Mouse (Mus musculus) olfactory bulb, adult 2 months (tissue): ENCODE data around the gene Gm20489. TPM values are rescaled to one million over a fixed set of nuclear protein-coding genes. Genes with fewer than 3 reads are reported as not detected.
A peak's percentile ranks its signal among the peaks of the same experiment; 100 is the strongest.

Experiments
- H3K27ac ChIP-seq: fragments of 200-500 bp; 2 replicates; pipeline ENCODE4 v1.5.1; 2012; ENCODE audit warnings: low read depth, low read length; ENCODE audit not compliant: insufficient read depth
- H3K4me1 ChIP-seq: fragments of 200-500 bp; 2 replicates; pipeline ENCODE4 v1.6.1; 2012; ENCODE audit warnings: low read length; ENCODE audit not compliant: control insufficient read depth, insufficient read depth
- H3K4me3 ChIP-seq: fragments of 200-500 bp; 2 replicates; pipeline ENCODE4 v1.5.1; 2012; ENCODE audit warnings: mild to moderate bottlenecking, low read depth, low read length, moderate library complexity; ENCODE audit not compliant: insufficient read depth
- CTCF ChIP-seq: fragments of 200-500 bp; IDR thresholded peaks from 2 replicates; pipeline ENCODE4 v1.5.1; 2012; ENCODE audit warnings: low read depth, mild to moderate bottlenecking, low read length, moderate library complexity; ENCODE audit not compliant: insufficient read depth
- POLR2A ChIP-seq: fragments of 200-500 bp; IDR thresholded peaks from 2 replicates; pipeline ENCODE4 v1.6.1; 2012; ENCODE audit warnings: mild to moderate bottlenecking, low read depth, low read length, moderate library complexity; ENCODE audit not compliant: insufficient read depth
- WGBS: fragments of 180-500 bp; shearing (Covaris S2); methylation state at CpG from one replicate; pipeline ENCODE4 v1.1.7; 2018; 5-methylcytosine and 5-hydroxymethylcytosine counted together
- polyA plus RNA-seq: library from polyadenylated mRNA; stranded (reverse); fragments of >200 nt; gene quantifications from 2 replicates; pipeline ENCODE4 v1.2.4, GENCODE M21; 2012; ENCODE audit warnings: low replicate concordance; ENCODE audit not compliant: missing spikeins, insufficient read depth, insufficient read length

The Gm20489 gene
- polyA plus RNA-seq, result not detected in 2 replicates

GRCm38 (mm10) chrX:101268755-101269124, at the start of gene Gm20489:
Gene Gm20489 (minus strand): TSS chrX:101269023.
- WGBS, result 64% methylated on average over 3 of the region's 3 CpGs
- no peak for TF ChIP-seq POLR2A
- no peak for TF ChIP-seq CTCF
- H3K4me1 ChIP-seq, result no peaks in the 10 kb centered on the region
- H3K27ac ChIP-seq, result no peak within 1 kb of the TSS
- no peak within 1 kb of the TSS for H3K4me3 ChIP-seq

GRCm38 (mm10) chrX:101313625-101314359, 45.0 kb upstream of the Gm20489 start:
- no peak overlapping the region for H3K4me3 ChIP-seq
- 21% methylated on average over 6 of the region's 6 CpGs for WGBS
- peak overlapping the region; percentile 80 for H3K27ac ChIP-seq
- TF ChIP-seq POLR2A, result no peak
- no peak for TF ChIP-seq CTCF
- peaks cover 11% of the 10 kb centered on the region for H3K4me1 ChIP-seq

GRCm38 (mm10) chrX:101309299-101309698, 40.5 kb upstream of the Gm20489 start:
- TF ChIP-seq CTCF (no peak), POLR2A (no peak)
- Histone ChIP-seq H3K27ac (no peak overlapping the region), H3K4me1 (peaks cover 25% of the 10 kb centered on the region), H3K4me3 (no peak overlapping the region)
- WGBS, result 59% methylated on average over 5 of the region's 5 CpGs

GRCm38 (mm10) chrX:101304646-101305045, 35.8 kb upstream of the Gm20489 start:
- Histone ChIP-seq H3K4me3 (no peak overlapping the region), H3K4me1 (peaks cover 45% of the 10 kb centered on the region), H3K27ac (no peak overlapping the region)
- TF ChIP-seq POLR2A (no peak), CTCF (no peak)
- 57% methylated on average over 2 of the region's 2 CpGs for WGBS

- H3K4me3 ChIP-seq, result peak overlapping the region; percentile 36
- no peak overlapping the region for H3K27ac ChIP-seq
- H3K4me1 ChIP-seq, result peaks cover 33% of the 10 kb centered on the region
- TF ChIP-seq CTCF (no peak), POLR2A (no peak)
- 34% methylated on average over 9 of the region's 9 CpGs for WGBS
These were observed 32.8 kb upstream of the Gm20489 start for GRCm38 (mm10) chrX:101301654-101302053.

GRCm38 (mm10) chrX:101300427-101301030, 31.7 kb upstream of the Gm20489 start:
- peak overlapping the region; percentile 73 for H3K27ac ChIP-seq
- TF ChIP-seq POLR2A (no peak), CTCF (no peak)
- 23% methylated on average over 13 of the region's 13 CpGs for WGBS

GRCm38 (mm10) chrX:101299473-101300426, 30.9 kb upstream of the Gm20489 start:
- H3K4me3 ChIP-seq, result peak overlapping the region; percentile 81
- H3K27ac ChIP-seq, result peak overlapping the region; percentile 90
- no peak for TF ChIP-seq POLR2A
- TF ChIP-seq CTCF, result no peak
- peaks cover 24% of the 10 kb centered on the region for H3K4me1 ChIP-seq
- WGBS, result 10% methylated on average over 10 of the region's 13 CpGs

More at GRCm38 (mm10) chrX:101300427-101301030, 31.7 kb upstream of the Gm20489 start:
- H3K4me3 ChIP-seq, result peak overlapping the region; percentile 81
- peaks cover 28% of the 10 kb centered on the region for H3K4me1 ChIP-seq

GRCm38 (mm10) chrX:101299055-101299454, 30.2 kb upstream of the Gm20489 start, which contains the start of gene Nlgn3:
Gene Nlgn3 (plus strand): TSS chrX:101299168.
- H3K27ac ChIP-seq, result peak within 1 kb of the TSS; percentile 90
- TF ChIP-seq POLR2A (peak; percentile 61; the same call in 1 of the 2 replicates), CTCF (no peak)
- H3K4me3 ChIP-seq, result peak within 1 kb of the TSS; percentile 81
- H3K4me1 ChIP-seq, result peaks cover 21% of the 10 kb centered on the region
- 24% methylated on average over 24 of the region's 24 CpGs for WGBS
